Mouse (Mus musculus) midbrain, embryonic 10.5 days (tissue): ENCODE measurements at regions not wholly inside any gene's neighbourhood (a gene's known extent, or its start where the extent isn't known, plus 50 kb on each side); places are given as distances from the start of the nearest gene placed in this dataset.

Experiments
- DNase-seq: peaks from one replicate; pipeline ENCODE4 v3.0.0-alpha.2; 2017; ENCODE audit warnings: low spot score
- H3K27ac ChIP-seq: fragments of 300-500 bp; sonication (generic); replicated peaks from 2 replicates; pipeline ENCODE4 v1.5.1; 2016; ENCODE audit warnings: mild to moderate bottlenecking
- H3K27me3 ChIP-seq: fragments of 300-500 bp; sonication (generic); 2 replicates; pipeline ENCODE4 v1.6.1; 2016; ENCODE audit warnings: low read depth, mild to moderate bottlenecking; ENCODE audit not compliant: poor library complexity, severe bottlenecking
- H3K36me3 ChIP-seq: fragments of 300-500 bp; sonication (generic); 2 replicates; pipeline ENCODE4 v1.6.1; 2016; ENCODE audit warnings: mild to moderate bottlenecking, moderate library complexity
- H3K4me1 ChIP-seq: fragments of 300-500 bp; sonication (generic); 2 replicates; pipeline ENCODE4 v1.6.1; 2016
- H3K4me3 ChIP-seq: fragments of 300-500 bp; sonication (generic); 2 replicates; pipeline ENCODE4 v1.5.1; 2016; ENCODE audit warnings: mild to moderate bottlenecking, moderate library complexity
- H3K9me3 ChIP-seq: fragments of 300-500 bp; sonication (generic); replicated peaks from 2 replicates; pipeline ENCODE4 v1.6.1; 2016; ENCODE audit warnings: mild to moderate bottlenecking
- WGBS: fragments of 180-500 bp; shearing (Covaris S2); methylation state at CpG from one replicate; pipeline ENCODE4 v1.1.7; 2016; 5-methylcytosine and 5-hydroxymethylcytosine counted together

DNA sequence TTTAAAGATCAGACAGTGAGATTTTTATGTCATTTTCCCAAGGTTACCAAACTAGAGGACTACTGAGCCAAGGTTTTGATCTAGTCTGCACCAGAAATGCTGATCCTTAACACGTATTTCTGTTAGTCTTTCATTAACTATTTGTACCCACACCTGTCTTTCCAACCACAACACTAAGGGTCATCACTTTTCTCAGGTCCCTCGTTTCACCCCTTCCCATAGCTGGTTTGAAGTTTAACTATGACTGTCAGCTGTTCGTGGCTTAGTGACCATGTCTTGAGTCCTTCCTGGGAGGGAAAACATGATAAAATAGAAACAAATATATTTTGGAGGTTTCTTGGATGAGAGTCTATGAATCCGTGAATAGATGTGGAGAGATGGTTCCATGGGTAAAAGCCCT lies 99.6 kb upstream of the Gm6657 start:
- WGBS, result 87% methylated on average over 4 of the region's 4 CpGs
- Histone ChIP-seq H3K4me3 (no peak overlapping the region), H3K36me3 (no peaks in the 10 kb centered on the region), H3K27me3 (no peaks in the 10 kb centered on the region), H3K9me3 (no peaks in the 10 kb centered on the region), H3K27ac (no peak overlapping the region), H3K4me1 (peaks cover 13% of the 10 kb centered on the region)
- no peak for DNase-seq

DNA sequence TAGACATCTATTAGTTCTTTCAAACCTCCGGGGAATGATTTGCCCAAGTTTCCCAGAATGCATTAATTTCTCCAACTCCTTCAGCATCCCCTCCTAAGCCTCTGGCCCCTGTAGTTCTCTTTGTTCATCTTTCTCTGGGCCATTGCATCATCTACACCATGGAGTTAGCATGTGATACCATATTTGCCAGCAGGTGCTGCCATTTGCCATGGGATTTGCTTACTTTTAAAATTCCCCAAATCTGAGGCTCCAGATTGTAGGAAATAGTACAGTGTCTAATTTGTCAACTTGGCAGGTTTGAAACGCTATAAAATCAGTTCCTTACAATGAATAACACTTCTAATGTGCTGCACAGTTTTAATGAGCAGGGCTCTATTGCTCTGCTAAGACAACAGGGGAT lies 98.7 kb upstream of the Gm6657 start:
- peaks cover 10% of the 10 kb centered on the region; the same call in 1 of the 2 replicates for H3K4me1 ChIP-seq
- H3K27ac ChIP-seq, result no peak overlapping the region
- H3K9me3 ChIP-seq, result no peaks in the 10 kb centered on the region
- H3K27me3 ChIP-seq, result no peaks in the 10 kb centered on the region
- DNase-seq, result no peak
- WGBS, result 81% methylated on average over 2 of the region's 2 CpGs
- H3K4me3 ChIP-seq, result no peak overlapping the region
- no peaks in the 10 kb centered on the region for H3K36me3 ChIP-seq

GRCm38 (mm10) chr12:78095916-78096315 lies 98.1 kb upstream of the Gm6657 start:
- no peaks in the 10 kb centered on the region for H3K9me3 ChIP-seq
- H3K27me3 ChIP-seq, result no peaks in the 10 kb centered on the region
- no peak overlapping the region for H3K4me3 ChIP-seq
- peaks cover 10% of the 10 kb centered on the region; the same call in 1 of the 2 replicates for H3K4me1 ChIP-seq
- H3K36me3 ChIP-seq, result no peaks in the 10 kb centered on the region
- no peak for DNase-seq
- WGBS, result 80% methylated on average over 2 of the region's 2 CpGs
- no peak overlapping the region for H3K27ac ChIP-seq

GRCm38 (mm10) chr12:78097119-78097518 lies 96.9 kb upstream of the Gm6657 start:
- H3K27ac ChIP-seq, result no peak overlapping the region
- WGBS, result 61% methylated on average over 1 of the region's 1 CpGs
- no peak for DNase-seq
- no peaks in the 10 kb centered on the region for H3K27me3 ChIP-seq
- H3K4me1 ChIP-seq, result peaks cover 10% of the 10 kb centered on the region; the same call in 1 of the 2 replicates
- no peaks in the 10 kb centered on the region for H3K9me3 ChIP-seq
- H3K4me3 ChIP-seq, result no peak overlapping the region
- no peaks in the 10 kb centered on the region for H3K36me3 ChIP-seq

DNA sequence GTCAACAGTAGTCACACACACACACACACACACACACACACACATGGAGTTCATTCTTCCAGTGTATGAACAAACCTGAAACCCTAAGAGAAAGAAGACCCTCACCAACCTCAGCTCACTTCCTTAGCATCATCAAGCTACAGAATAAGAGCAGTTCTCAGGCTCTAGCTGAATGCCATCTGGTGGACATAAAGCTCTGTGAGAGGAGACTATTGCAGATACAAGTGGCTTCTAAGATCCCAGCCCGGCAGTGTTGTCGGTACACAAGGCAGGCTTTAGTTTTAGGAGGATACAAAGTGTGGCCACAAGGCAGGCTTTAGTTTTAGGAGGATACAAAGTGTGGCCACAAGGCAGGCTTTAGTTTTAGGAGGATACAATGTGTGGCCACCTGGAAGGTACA lies 96.3 kb upstream of the Gm6657 start:
- Histone ChIP-seq H3K27me3 (no peaks in the 10 kb centered on the region), H3K27ac (no peak overlapping the region), H3K9me3 (no peaks in the 10 kb centered on the region), H3K4me3 (no peak overlapping the region), H3K4me1 (peaks cover 10% of the 10 kb centered on the region; the same call in 1 of the 2 replicates), H3K36me3 (no peaks in the 10 kb centered on the region)
- 79% methylated on average over 2 of the region's 2 CpGs for WGBS
- no peak for DNase-seq

DNA sequence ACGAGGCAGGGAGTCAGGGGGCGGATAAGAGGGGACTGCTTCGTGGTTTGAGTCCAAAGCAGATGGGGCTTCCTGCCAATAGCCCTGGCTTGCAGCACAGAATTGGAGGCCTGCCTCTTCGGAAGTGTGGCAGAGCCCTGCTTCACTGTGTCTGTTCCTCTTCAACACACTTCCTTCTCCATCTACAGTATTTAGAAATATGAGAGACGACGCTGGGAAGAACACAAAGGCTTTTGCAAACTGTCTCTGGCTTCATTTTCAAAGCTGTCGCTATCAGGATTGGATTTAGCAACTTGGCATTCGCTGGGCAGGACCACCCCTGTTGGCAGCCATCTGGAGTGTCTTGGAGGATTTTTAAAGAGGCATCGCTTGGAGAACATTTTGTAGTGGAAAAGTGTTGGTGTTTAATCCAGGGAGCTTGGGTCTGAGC lies 95.3 kb upstream of the Gm6657 start:
- no peak overlapping the region for H3K4me3 ChIP-seq
- no peak overlapping the region for H3K27ac ChIP-seq
- DNase-seq, result no peak
- H3K27me3 ChIP-seq, result no peaks in the 10 kb centered on the region
- no peaks in the 10 kb centered on the region for H3K36me3 ChIP-seq
- no peaks in the 10 kb centered on the region for H3K9me3 ChIP-seq
- peaks cover 10% of the 10 kb centered on the region; the same call in 1 of the 2 replicates for H3K4me1 ChIP-seq
- WGBS, result 87% methylated on average over 9 of the region's 9 CpGs

- H3K4me3 ChIP-seq, result no peak overlapping the region
These were observed 94.3 kb upstream of the Gm6657 start for GRCm38 (mm10) chr12:78099761-78100160.

GRCm38 (mm10) chr12:78100756-78101155 lies 93.3 kb upstream of the Gm6657 start:
- Histone ChIP-seq H3K9me3 (no peaks in the 10 kb centered on the region), H3K27me3 (no peaks in the 10 kb centered on the region), H3K4me1 (peaks cover 10% of the 10 kb centered on the region; the same call in 1 of the 2 replicates), H3K4me3 (no peak overlapping the region), H3K27ac (no peak overlapping the region), H3K36me3 (no peaks in the 10 kb centered on the region)
- 88% methylated on average over 3 of the region's 3 CpGs for WGBS
- no peak for DNase-seq

More at GRCm38 (mm10) chr12:78099761-78100160, 94.3 kb upstream of the Gm6657 start:
- H3K27me3 ChIP-seq, result no peaks in the 10 kb centered on the region
- H3K4me1 ChIP-seq, result peaks cover 10% of the 10 kb centered on the region; the same call in 1 of the 2 replicates
- H3K9me3 ChIP-seq, result no peaks in the 10 kb centered on the region
- no peak for DNase-seq
- H3K27ac ChIP-seq, result no peak overlapping the region
- H3K36me3 ChIP-seq, result no peaks in the 10 kb centered on the region
- 66% methylated on average over 4 of the region's 4 CpGs for WGBS

DNA sequence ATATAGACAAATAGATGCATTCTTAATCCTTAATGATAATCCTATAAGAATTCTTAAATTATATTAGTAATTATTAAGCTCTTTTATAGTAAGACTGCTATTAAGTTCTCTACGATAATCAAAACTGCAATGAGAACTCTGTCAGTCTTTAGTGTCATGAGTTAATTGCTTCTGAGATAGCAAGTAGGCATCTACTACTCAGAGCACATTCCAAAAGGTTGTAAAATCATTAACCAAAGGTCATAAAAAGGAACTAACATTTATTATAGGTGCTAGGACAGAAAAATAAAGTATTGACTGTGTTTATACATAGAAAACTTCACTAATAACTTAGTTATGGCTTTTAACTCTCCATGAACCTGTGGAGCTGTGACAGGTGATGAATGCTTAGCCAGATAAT lies 84.1 kb upstream of the Gm6657 start:
- H3K36me3 ChIP-seq, result no peaks in the 10 kb centered on the region
- WGBS, result 96% methylated on average over 1 of the region's 1 CpGs
- H3K4me1 ChIP-seq, result no peaks in the 10 kb centered on the region
- no peak overlapping the region for H3K27ac ChIP-seq
- no peaks in the 10 kb centered on the region for H3K9me3 ChIP-seq
- H3K27me3 ChIP-seq, result no peaks in the 10 kb centered on the region
- DNase-seq, result no peak
- H3K4me3 ChIP-seq, result no peak overlapping the region

- WGBS, result 86% methylated on average over 1 of the region's 1 CpGs
- Histone ChIP-seq H3K36me3 (no peaks in the 10 kb centered on the region), H3K27ac (no peak overlapping the region), H3K4me3 (no peak overlapping the region), H3K4me1 (no peaks in the 10 kb centered on the region), H3K9me3 (no peaks in the 10 kb centered on the region), H3K27me3 (no peaks in the 10 kb centered on the region)
- no peak for DNase-seq
These were observed 75.9 kb upstream of the Gm6657 start for GRCm38 (mm10) chr12:78118131-78118530.

- Histone ChIP-seq H3K9me3 (no peaks in the 10 kb centered on the region), H3K4me3 (no peak overlapping the region), H3K27ac (no peak overlapping the region), H3K27me3 (no peaks in the 10 kb centered on the region), H3K4me1 (no peaks in the 10 kb centered on the region), H3K36me3 (no peaks in the 10 kb centered on the region)
- 79% methylated on average over 2 of the region's 2 CpGs for WGBS
- no peak for DNase-seq
These were observed 74.8 kb upstream of the Gm6657 start for GRCm38 (mm10) chr12:78119246-78119645.

DNA sequence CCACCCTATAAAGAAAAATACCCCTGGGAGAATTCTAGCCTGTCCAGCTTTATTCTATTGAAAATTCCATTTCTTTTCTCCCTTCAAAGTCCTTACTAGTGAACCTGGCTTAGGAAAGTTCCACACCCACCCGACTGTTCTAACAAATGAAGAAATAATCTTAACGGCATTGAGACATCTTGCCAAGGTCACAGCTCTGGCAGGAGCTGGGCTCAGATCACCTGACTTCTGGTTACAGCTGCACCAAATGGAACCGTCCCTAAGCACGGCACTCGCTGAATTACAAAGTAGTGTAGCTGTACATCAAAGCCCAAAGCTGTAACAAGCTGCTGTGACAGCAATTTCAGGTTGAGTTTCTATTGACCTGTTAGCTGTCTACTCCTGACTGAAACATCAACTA lies 74.2 kb upstream of the Gm6657 start:
- no peaks in the 10 kb centered on the region for H3K27me3 ChIP-seq
- H3K4me3 ChIP-seq, result no peak overlapping the region
- no peaks in the 10 kb centered on the region for H3K9me3 ChIP-seq
- DNase-seq, result no peak
- H3K4me1 ChIP-seq, result no peaks in the 10 kb centered on the region
- WGBS, result 82% methylated on average over 5 of the region's 5 CpGs
- no peak overlapping the region for H3K27ac ChIP-seq
- H3K36me3 ChIP-seq, result no peaks in the 10 kb centered on the region

- H3K27me3 ChIP-seq, result no peaks in the 10 kb centered on the region
- H3K9me3 ChIP-seq, result no peaks in the 10 kb centered on the region
- DNase-seq, result no peak
- 88% methylated on average over 5 of the region's 5 CpGs for WGBS
- H3K36me3 ChIP-seq, result no peaks in the 10 kb centered on the region
- no peak overlapping the region for H3K4me3 ChIP-seq
- H3K27ac ChIP-seq, result no peak overlapping the region
- peaks cover 12% of the 10 kb centered on the region; the same call in 1 of the 2 replicates for H3K4me1 ChIP-seq
These were observed 64.8 kb upstream of the Gm6657 start for GRCm38 (mm10) chr12:78129130-78129845.
